Mouse (Mus musculus) Patski (cell line): ENCODE measurements at regions not wholly inside any gene's neighbourhood (a gene's known extent, or its start where the extent isn't known, plus 50 kb on each side); places are given as distances from the start of the nearest gene placed in this dataset.

Source experiments
- ATAC-seq: fragments of 100-300 bp; one replicate; pipeline ENCODE4 v1.8.0; 2021
- CTCF ChIA-PET: fragments of 350-600 bp; sonication (Branson Sonifier 250); formaldehyde crosslinking; loops from one replicate; lab custom pipeline; 2022; ENCODE audit warnings: inconsistent platforms; lab: Charles Lee
- POLR2A ChIA-PET: fragments of 350-600 bp; sonication (Branson Sonifier 250); formaldehyde crosslinking; loops from one replicate; lab custom pipeline; 2022; ENCODE audit warnings: antibody characterized with exemption, inconsistent platforms; lab: Charles Lee
- DNase-seq: peaks from one replicate; pipeline ENCODE4 v3.0.0-alpha.2; 2011; ENCODE audit warnings: low read depth, low spot score
- H3K27me3 ChIP-seq: fragments of 371-371 bp; one replicate; pipeline ENCODE4 v1.5.1; 2021
- CTCF ChIP-seq: fragments of 100-300 bp; IDR thresholded peaks from one replicate; pipeline ENCODE4 v1.5.1; 2021
- in situ Hi-C: fragments of 300-500 bp; cut with MboI; formaldehyde crosslinking; loops from 3 replicates; pipeline ENCODE4 v1.11.1; 2018; ENCODE audit warnings: low pct_unique_long_range_greater_than_20kb, mixed read lengths

GRCm38 (mm10) chr1:43247609-43248008, 50.8 kb upstream of the Fhl2 start:
- ChIA-PET POLR2A (no interaction called here), CTCF (interaction anchor here (1.4 kb wide), 1 partner anchor 104 kb away, joined by 4 read pairs; no protein-coding TSS in a partner anchor)
- H3K27me3 ChIP-seq: no peaks in the 10 kb centered on the region
- in situ Hi-C loops: no loop called here
- ATAC-seq (no peak), DNase-seq (no peak)
- TF ChIP-seq CTCF: no peak

GRCm38 (mm10) chr1:43250281-43250680, 53.5 kb upstream of the Fhl2 start:
- POLR2A ChIA-PET: no interaction called here
- no peak for ATAC-seq

GRCm38 (mm10) chr1:43251356-43251755, 54.6 kb upstream of the Fhl2 start:
- in situ Hi-C loops: no loop called here
- no peaks in the 10 kb centered on the region for H3K27me3 ChIP-seq
- ChIA-PET CTCF (interaction anchor here (0.9 to 1.5 kb wide), 5 partner anchors 10 to 88 kb away, joined by 3 to 9 read pairs (median 4); no protein-coding TSS in a partner anchor), POLR2A (no interaction called here)
- TF ChIP-seq CTCF: no peak
- ATAC-seq (no peak), DNase-seq (no peak)

More at GRCm38 (mm10) chr1:43250281-43250680, 53.5 kb upstream of the Fhl2 start:
- in situ Hi-C loops: no loop called here
- CTCF ChIA-PET: interaction anchor here (1.0 to 1.2 kb wide), 2 partner anchors 11 kb away, joined by 3 read pairs; no protein-coding TSS in a partner anchor
- no peak for TF ChIP-seq CTCF
- no peak for DNase-seq
- H3K27me3 ChIP-seq: no peaks in the 10 kb centered on the region

- TF ChIP-seq CTCF: no peak
- ChIA-PET CTCF (interaction anchor here (11.6 kb wide), 1 partner anchor 17 kb away, joined by 79 read pairs; no protein-coding TSS in a partner anchor), POLR2A (no interaction called here)
- in situ Hi-C loops: no loop called here
- DNase-seq: no peak
- ATAC-seq: no peak
- H3K27me3 ChIP-seq: no peaks in the 10 kb centered on the region
These were observed 57.3 kb upstream of the Fhl2 start for GRCm38 (mm10) chr1:43254129-43254528.

GRCm38 (mm10) chr1:43256078-43256477, 59.3 kb upstream of the Fhl2 start:
- no peaks in the 10 kb centered on the region for H3K27me3 ChIP-seq
- ChIA-PET POLR2A (no interaction called here), CTCF (interaction anchor here (2.3 to 11.6 kb wide), 3 partner anchors 19 to 117 kb away, joined by 9 to 79 read pairs (median 13); no protein-coding TSS in a partner anchor)
- DNase-seq (no peak), ATAC-seq (no peak)
- TF ChIP-seq CTCF: no peak
- in situ Hi-C loops: no loop called here

DNA sequence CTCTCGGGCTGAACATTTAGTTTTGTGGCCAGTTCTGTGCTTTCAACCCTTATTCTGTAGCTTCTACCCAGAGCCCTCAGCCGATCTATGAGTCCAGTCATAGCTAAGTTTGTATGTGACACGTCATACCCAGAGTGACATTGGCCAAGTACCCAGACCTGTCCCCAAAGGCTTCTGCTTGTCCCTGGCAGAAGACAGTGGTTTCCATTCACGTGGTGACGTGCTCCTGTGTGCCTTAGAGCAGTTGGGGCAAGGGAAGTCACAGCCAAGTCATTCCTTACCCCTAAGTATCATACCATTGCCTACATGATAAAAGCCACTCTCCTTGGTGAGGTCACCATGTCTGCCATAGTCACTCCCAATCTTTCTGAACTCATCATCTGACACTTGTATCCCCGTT, 61.1 kb upstream of the Fhl2 start:
- DNase-seq (no peak), ATAC-seq (no peak)
- POLR2A ChIA-PET: no interaction called here
- TF ChIP-seq CTCF: no peak
- no peaks in the 10 kb centered on the region for H3K27me3 ChIP-seq
- CTCF ChIA-PET: interaction anchor here (1.0 to 11.6 kb wide), 4 partner anchors 21 to 118 kb away, joined by 3 to 79 read pairs (median 11); no protein-coding TSS in a partner anchor
- in situ Hi-C loops: no loop called here

GRCm38 (mm10) chr1:43259841-43260240, 63.1 kb upstream of the Fhl2 start:
- ChIA-PET CTCF (interaction anchor here (0.9 to 11.6 kb wide), 12 partner anchors 23 to 138 kb away, joined by 3 to 79 read pairs (median 4); no protein-coding TSS in a partner anchor), POLR2A (interaction anchor here (0.6 to 1.5 kb wide), 10 partner anchors 19 to 121 kb away, joined by 3 to 5 read pairs (median 3); no protein-coding TSS in a partner anchor)
- ATAC-seq (peak; percentile 42), DNase-seq (no peak)
- no peaks in the 10 kb centered on the region for H3K27me3 ChIP-seq
- in situ Hi-C loops: no loop called here
- no peak for TF ChIP-seq CTCF

- in situ Hi-C loops: no loop called here
- CTCF ChIA-PET: interaction anchor here (0.9 to 11.6 kb wide), 15 partner anchors 10 to 147 kb away, joined by 3 to 79 read pairs (median 4); no protein-coding TSS in a partner anchor
- POLR2A ChIA-PET: interaction anchor here (0.6 to 1.2 kb wide), 6 partner anchors 36 to 479 kb away, joined by 3 to 5 read pairs (median 3); no protein-coding TSS in a partner anchor
These were observed 63.7 kb upstream of the Fhl2 start for GRCm38 (mm10) chr1:43260491-43260890.

GRCm38 (mm10) chr1:43264407-43264889, 67.7 kb upstream of the Fhl2 start:
- POLR2A ChIA-PET: interaction anchor here (1.3 to 2.1 kb wide), 4 partner anchors 28 to 166 kb away, joined by 3 to 6 read pairs (median 4); partner anchors contain the start of genes AI597479 and Tgfbrap1
- in situ Hi-C loops: no loop called here
- no peak for ATAC-seq
- peak; percentile 81 for TF ChIP-seq CTCF
- DNase-seq: no peak
- CTCF ChIA-PET: interaction anchor here (0.7 to 11.6 kb wide), 23 partner anchors 9 to 155 kb away, joined by 3 to 79 read pairs (median 4); no protein-coding TSS in a partner anchor
- H3K27me3 ChIP-seq: no peaks in the 10 kb centered on the region

More at GRCm38 (mm10) chr1:43260491-43260890, 63.7 kb upstream of the Fhl2 start:
- TF ChIP-seq CTCF: no peak
- no peak for DNase-seq
- H3K27me3 ChIP-seq: no peaks in the 10 kb centered on the region
- peak; percentile 67 for ATAC-seq

DNA sequence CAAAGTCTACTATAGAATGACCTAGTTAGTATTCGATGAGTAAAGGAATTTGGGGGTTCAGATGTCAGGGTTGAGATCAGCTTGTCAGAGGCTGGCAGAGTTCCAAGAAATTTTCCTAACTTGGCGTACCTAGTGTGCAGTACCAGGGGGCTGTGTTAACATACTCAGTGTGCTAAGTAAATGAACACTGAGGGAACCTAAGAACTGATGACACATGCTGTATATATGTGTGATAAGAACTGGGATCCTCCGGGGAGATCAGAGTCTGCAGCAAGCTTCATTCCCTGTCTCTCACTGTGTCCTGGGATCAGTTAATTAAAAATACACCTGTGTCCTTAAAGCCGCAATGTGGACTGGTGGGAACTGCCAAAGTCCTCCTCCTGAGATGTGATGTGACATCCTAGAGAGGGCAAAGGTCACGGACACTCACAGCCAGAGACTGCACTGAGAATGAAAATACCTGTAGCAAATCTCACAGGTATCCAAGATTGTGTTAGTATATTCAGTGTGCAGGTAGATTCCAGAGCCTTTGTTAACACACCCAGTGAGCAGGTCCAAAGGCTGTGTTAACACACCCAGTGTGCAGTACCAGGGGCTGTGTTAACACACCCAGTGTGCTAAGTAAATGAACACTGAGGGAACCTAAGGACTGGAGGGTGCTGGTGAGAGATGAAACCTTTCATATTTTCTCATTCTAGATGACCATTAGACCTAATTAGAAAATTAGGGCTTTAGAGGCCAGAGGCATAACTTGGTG, 69.1 kb upstream of the Fhl2 start:
- DNase-seq (no peak), ATAC-seq (no peak)
- H3K27me3 ChIP-seq: no peaks in the 10 kb centered on the region
- in situ Hi-C loops: loop anchor here (5.0 kb wide), 2 partner anchors 124 to 354 kb away; no protein-coding TSS in a partner anchor
- POLR2A ChIA-PET: interaction anchor here (2.1 kb wide), 1 partner anchor 167 kb away, joined by 6 read pairs; the partner anchor contains the start of genes AI597479 and Tgfbrap1
- CTCF ChIA-PET: interaction anchor here (1.2 to 11.6 kb wide), 9 partner anchors 13 to 151 kb away, joined by 3 to 79 read pairs (median 5); no protein-coding TSS in a partner anchor
- no peak for TF ChIP-seq CTCF
